Mouse (Mus musculus): ENCODE data around the gene Ager. TPM values are rescaled to one million over a fixed set of nuclear protein-coding genes. Genes with fewer than 3 reads are reported as not detected.

Ager gene
- polyA plus RNA-seq, 1 experiment from 2014 or later = 1.5 TPM

GRCm38 (mm10) chr17:34604511-34605237 lies 7.0 kb downstream of the Ager start:
- no peak for TF ChIP-seq CTCF (IDR thresholded peaks at IDR 0.05; ENCODE audit: low read depth)
- Histone ChIP-seq H3K4me3 (ENCODE audit: low read depth, low read length) (peak overlapping the region; percentile 79), H3K9me3 (ENCODE audit: control insufficient read depth) (no peaks in the 10 kb centered on the region), H3K9ac (ENCODE audit: low read depth, low read length) (peak overlapping the region; percentile 85), H3K27me3 (replicated peaks; ENCODE audit: control insufficient read depth, insufficient read depth, low read length) (no peaks in the 10 kb centered on the region), H3K4me1 (replicated peaks; ENCODE audit: control insufficient read depth, insufficient read depth, low read length) (0 out of 2 replicates have a peak, but pooled peaks cover 7% of the 10 kb centered on the region), H3K27ac (ENCODE audit: low read depth, low read length) (peak overlapping the region; percentile 91), H3K4me2 (replicated peaks; ENCODE audit: low read depth) (peak overlapping the region; percentile 91), H3K36me3 (ENCODE audit: control insufficient read depth, insufficient read depth) (peaks cover 26% of the 10 kb centered on the region; the same call in 1 of the 2 replicates)
- no peak for ATAC-seq
- 9% methylated on average over 24 of the region's 24 CpGs for WGBS

GRCm38 (mm10) chr17:34605609-34606008 lies 7.9 kb downstream of the Ager start:
- peak overlapping the region; percentile 91 for H3K4me2 ChIP-seq (replicated peaks; ENCODE audit: low read depth)
- WGBS = under 1% methylated on average over 26 of the region's 30 CpGs
- peak overlapping the region; percentile 91 for H3K27ac ChIP-seq (ENCODE audit: low read depth, low read length)
- H3K4me1 ChIP-seq (replicated peaks; ENCODE audit: control insufficient read depth, insufficient read depth, low read length) = 0 out of 2 replicates have a peak, but pooled peaks cover 7% of the 10 kb centered on the region
- H3K9ac ChIP-seq (ENCODE audit: low read depth, low read length) = peak overlapping the region; percentile 85
- H3K4me3 ChIP-seq (ENCODE audit: low read depth, low read length) = peak overlapping the region; percentile 79
- H3K36me3 ChIP-seq (ENCODE audit: control insufficient read depth, insufficient read depth) = peaks cover 26% of the 10 kb centered on the region; the same call in 1 of the 2 replicates
- TF ChIP-seq CTCF (IDR thresholded peaks at IDR 0.05; ENCODE audit: low read depth) = no peak
- ATAC-seq = peak; percentile 8; the same call in 1 of the 2 replicates
- H3K9me3 ChIP-seq (ENCODE audit: control insufficient read depth) = no peaks in the 10 kb centered on the region
- H3K27me3 ChIP-seq (replicated peaks; ENCODE audit: control insufficient read depth, insufficient read depth, low read length) = no peaks in the 10 kb centered on the region

- H3K9ac ChIP-seq (ENCODE audit: low read depth, low read length) = peak overlapping the region; percentile 85
- WGBS = 5% methylated on average over 32 of the region's 32 CpGs
- H3K4me1 ChIP-seq (replicated peaks; ENCODE audit: control insufficient read depth, insufficient read depth, low read length) = 0 out of 2 replicates have a peak, but pooled peaks cover 7% of the 10 kb centered on the region
- H3K27ac ChIP-seq (ENCODE audit: low read depth, low read length) = peak overlapping the region; percentile 91
- no peaks in the 10 kb centered on the region for H3K27me3 ChIP-seq (replicated peaks; ENCODE audit: control insufficient read depth, insufficient read depth, low read length)
- no peak for TF ChIP-seq CTCF (IDR thresholded peaks at IDR 0.05; ENCODE audit: low read depth)
- H3K4me2 ChIP-seq (replicated peaks; ENCODE audit: low read depth) = peak overlapping the region; percentile 91
- H3K9me3 ChIP-seq (ENCODE audit: control insufficient read depth) = no peaks in the 10 kb centered on the region
- peaks cover 31% of the 10 kb centered on the region for H3K36me3 ChIP-seq (ENCODE audit: control insufficient read depth, insufficient read depth)
- H3K4me3 ChIP-seq (ENCODE audit: low read depth, low read length) = peak overlapping the region; percentile 79
- ATAC-seq = no peak
Observed at GRCm38 (mm10) chr17:34606186-34607039, 8.8 kb downstream of the Ager start.

- H3K4me3 ChIP-seq (ENCODE audit: low read depth, low read length) = no peak overlapping the region
- no peak overlapping the region for H3K4me2 ChIP-seq (replicated peaks; ENCODE audit: low read depth)
- H3K36me3 ChIP-seq (ENCODE audit: control insufficient read depth, insufficient read depth) = peaks cover 39% of the 10 kb centered on the region
- H3K4me1 ChIP-seq (replicated peaks; ENCODE audit: control insufficient read depth, insufficient read depth, low read length) = 0 out of 2 replicates have a peak, but pooled peaks cover 7% of the 10 kb centered on the region
- no peaks in the 10 kb centered on the region for H3K27me3 ChIP-seq (replicated peaks; ENCODE audit: control insufficient read depth, insufficient read depth, low read length)
- H3K9ac ChIP-seq (ENCODE audit: low read depth, low read length) = no peak overlapping the region
- no peak for ATAC-seq
- TF ChIP-seq CTCF (IDR thresholded peaks at IDR 0.05; ENCODE audit: low read depth) = no peak
- H3K27ac ChIP-seq (ENCODE audit: low read depth, low read length) = peak overlapping the region; percentile 7; the same call in 1 of the 2 replicates
- no peaks in the 10 kb centered on the region for H3K9me3 ChIP-seq (ENCODE audit: control insufficient read depth)
- 60% methylated on average over 7 of the region's 7 CpGs for WGBS
Observed at GRCm38 (mm10) chr17:34607997-34608396, 10.3 kb downstream of the Ager start.

- 95% methylated on average over 8 of the region's 8 CpGs for WGBS
Observed at GRCm38 (mm10) chr17:34611050-34611449, 13.4 kb downstream of the Ager start.

More at GRCm38 (mm10) chr17:34611050-34611449, 13.4 kb downstream of the Ager start:
- Histone ChIP-seq H3K9me3 (ENCODE audit: control insufficient read depth) (no peaks in the 10 kb centered on the region), H3K36me3 (ENCODE audit: control insufficient read depth, insufficient read depth) (peaks cover 62% of the 10 kb centered on the region), H3K27me3 (replicated peaks; ENCODE audit: control insufficient read depth, insufficient read depth, low read length) (no peaks in the 10 kb centered on the region), H3K9ac (ENCODE audit: low read depth, low read length) (no peak overlapping the region), H3K4me3 (ENCODE audit: low read depth, low read length) (no peak overlapping the region), H3K4me1 (replicated peaks; ENCODE audit: control insufficient read depth, insufficient read depth, low read length) (0 out of 2 replicates have a peak, but pooled peaks cover 5% of the 10 kb centered on the region), H3K4me2 (replicated peaks; ENCODE audit: low read depth) (no peak overlapping the region), H3K27ac (ENCODE audit: low read depth, low read length) (no peak overlapping the region)
- no peak for ATAC-seq
- no peak for TF ChIP-seq CTCF (IDR thresholded peaks at IDR 0.05; ENCODE audit: low read depth)
